Mouse (Mus musculus): Measurements from ENCODE around the gene Krt80. TPM values are rescaled to one million over a fixed set of nuclear protein-coding genes. Genes with fewer than 3 reads are reported as not detected.

Gene Krt80
- polyA plus RNA-seq, 1 experiment from 2014 or later = 0.38 TPM

DNA sequence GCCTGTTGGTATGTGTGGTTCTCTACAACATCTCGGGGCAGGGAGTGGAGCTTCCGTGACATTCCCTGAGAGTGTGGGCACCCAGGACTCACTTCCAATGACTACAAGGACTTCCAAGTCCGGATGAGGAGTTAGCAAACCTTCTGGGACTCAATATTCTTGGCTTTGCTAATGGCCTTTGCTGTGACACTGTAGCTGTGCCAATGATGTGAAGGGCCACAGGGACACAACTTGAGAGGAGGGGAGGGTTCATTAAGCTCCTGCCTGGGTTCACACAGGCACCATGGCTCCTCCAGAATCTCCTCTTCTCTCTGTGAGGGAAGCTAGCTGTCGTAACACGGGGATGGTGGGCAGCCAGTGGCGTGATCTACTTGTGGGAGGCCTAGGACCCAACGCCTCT is 47.3 kb downstream of the Krt80 start:
- Histone ChIP-seq H3K27me3 (replicated peaks; ENCODE audit: control insufficient read depth, insufficient read depth, low read length) (no peaks in the 10 kb centered on the region), H3K27ac (ENCODE audit: low read depth, low read length) (no peak overlapping the region), H3K36me3 (ENCODE audit: control insufficient read depth, insufficient read depth, low read length) (no peaks in the 10 kb centered on the region), H3K4me2 (ENCODE audit: low read length) (no peak overlapping the region), H3K9me3 (ENCODE audit: control insufficient read depth, low read length) (no peaks in the 10 kb centered on the region), H3K4me1 (ENCODE audit: control insufficient read depth, insufficient read depth, low read depth, low read length) (no peaks in the 10 kb centered on the region), H3K4me3 (ENCODE audit: low read length) (no peak overlapping the region), H3K9ac (ENCODE audit: low read depth, low read length) (no peak overlapping the region)
- ATAC-seq = no peak
- WGBS = 91% methylated on average over 7 of the region's 7 CpGs

DNA sequence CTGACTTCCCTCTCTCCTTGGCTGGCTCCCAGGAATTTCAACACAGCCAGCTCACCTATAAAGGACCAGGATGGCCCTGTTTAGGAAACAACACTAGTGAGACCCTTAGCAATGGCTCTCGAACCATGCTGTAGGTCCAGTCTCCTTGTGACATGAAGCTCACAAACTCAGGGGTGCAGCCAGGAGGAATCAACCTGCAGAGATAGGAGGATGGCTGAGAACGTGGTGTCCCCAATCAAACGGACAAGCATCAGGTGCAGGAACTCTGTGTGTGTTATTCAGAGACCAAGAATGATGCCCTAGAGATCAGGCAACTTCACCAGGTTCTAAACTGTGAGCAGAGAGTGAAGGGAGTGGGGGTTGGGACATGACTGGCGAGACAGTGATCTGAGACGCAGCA is 47.9 kb downstream of the Krt80 start:
- H3K36me3 ChIP-seq (ENCODE audit: control insufficient read depth, insufficient read depth, low read length) = no peaks in the 10 kb centered on the region
- no peak overlapping the region for H3K27ac ChIP-seq (ENCODE audit: low read depth, low read length)
- WGBS = 90% methylated on average over 5 of the region's 5 CpGs
- H3K4me2 ChIP-seq (ENCODE audit: low read length) = no peak overlapping the region
- ATAC-seq = no peak
- no peak overlapping the region for H3K9ac ChIP-seq (ENCODE audit: low read depth, low read length)
- H3K4me1 ChIP-seq (ENCODE audit: control insufficient read depth, insufficient read depth, low read depth, low read length) = no peaks in the 10 kb centered on the region
- H3K27me3 ChIP-seq (replicated peaks; ENCODE audit: control insufficient read depth, insufficient read depth, low read length) = no peaks in the 10 kb centered on the region
- H3K9me3 ChIP-seq (ENCODE audit: control insufficient read depth, low read length) = no peaks in the 10 kb centered on the region
- H3K4me3 ChIP-seq (ENCODE audit: low read length) = no peak overlapping the region

DNA sequence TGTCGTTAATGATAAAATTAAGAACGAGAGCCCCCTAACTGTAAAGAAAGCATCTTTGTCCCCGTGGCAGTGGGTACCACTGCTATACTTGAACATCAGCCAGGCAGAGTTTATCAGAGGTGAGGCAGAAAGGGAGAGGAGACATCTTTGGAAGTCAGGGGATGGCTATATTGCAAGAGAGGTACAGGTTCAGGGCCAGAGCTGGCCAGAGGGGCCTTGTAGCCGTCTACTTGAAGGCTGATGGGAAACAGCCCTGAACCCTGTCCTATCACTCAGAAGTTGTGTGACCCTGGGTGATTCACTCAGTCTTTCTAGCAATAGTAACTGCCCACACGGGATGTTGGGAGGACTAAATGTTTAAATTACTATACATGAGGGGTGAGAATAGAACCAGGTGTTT is 48.8 kb downstream of the Krt80 start:
- no peaks in the 10 kb centered on the region for H3K36me3 ChIP-seq (ENCODE audit: control insufficient read depth, insufficient read depth, low read length)
- no peak overlapping the region for H3K4me2 ChIP-seq (ENCODE audit: low read length)
- ATAC-seq = no peak
- WGBS = 75% methylated on average over 5 of the region's 5 CpGs
- H3K9ac ChIP-seq (ENCODE audit: low read depth, low read length) = no peak overlapping the region
- H3K4me1 ChIP-seq (ENCODE audit: control insufficient read depth, insufficient read depth, low read depth, low read length) = no peaks in the 10 kb centered on the region; the same call in 1 of the 2 replicates
- H3K27ac ChIP-seq (ENCODE audit: low read depth, low read length) = no peak overlapping the region
- H3K9me3 ChIP-seq (ENCODE audit: control insufficient read depth, low read length) = no peaks in the 10 kb centered on the region
- H3K4me3 ChIP-seq (ENCODE audit: low read length) = no peak overlapping the region
- no peaks in the 10 kb centered on the region for H3K27me3 ChIP-seq (replicated peaks; ENCODE audit: control insufficient read depth, insufficient read depth, low read length)

DNA sequence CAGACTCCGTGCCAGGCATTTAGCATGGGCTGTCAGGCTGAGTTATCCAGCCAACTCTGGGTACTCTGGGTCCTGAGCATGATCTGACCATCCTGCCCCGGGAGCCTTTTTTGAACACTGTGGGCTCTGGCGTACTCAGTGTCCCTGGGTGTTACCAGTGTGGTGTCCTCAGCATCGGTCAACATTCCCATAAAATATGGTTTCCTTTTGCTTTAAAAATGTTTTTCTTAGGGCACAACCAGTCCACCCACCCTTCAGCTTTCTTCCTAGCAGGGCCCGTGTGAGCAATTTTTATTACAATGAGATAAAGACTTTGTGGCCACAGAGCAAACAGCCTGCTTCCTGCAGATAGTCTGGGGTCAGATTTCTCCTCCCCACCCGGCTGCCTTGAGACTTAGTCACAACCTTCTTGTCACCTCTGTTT is 49.3 kb downstream of the Krt80 start:
- Histone ChIP-seq H3K4me1 (ENCODE audit: control insufficient read depth, insufficient read depth, low read depth, low read length) (no peaks in the 10 kb centered on the region; the same call in 1 of the 2 replicates), H3K36me3 (ENCODE audit: control insufficient read depth, insufficient read depth, low read length) (no peaks in the 10 kb centered on the region), H3K9me3 (ENCODE audit: control insufficient read depth, low read length) (no peaks in the 10 kb centered on the region), H3K4me2 (ENCODE audit: low read length) (no peak overlapping the region), H3K4me3 (ENCODE audit: low read length) (no peak overlapping the region), H3K27ac (ENCODE audit: low read depth, low read length) (no peak overlapping the region), H3K9ac (ENCODE audit: low read depth, low read length) (no peak overlapping the region), H3K27me3 (replicated peaks; ENCODE audit: control insufficient read depth, insufficient read depth, low read length) (no peaks in the 10 kb centered on the region)
- no peak for ATAC-seq
- WGBS = 71% methylated on average over 6 of the region's 6 CpGs

DNA sequence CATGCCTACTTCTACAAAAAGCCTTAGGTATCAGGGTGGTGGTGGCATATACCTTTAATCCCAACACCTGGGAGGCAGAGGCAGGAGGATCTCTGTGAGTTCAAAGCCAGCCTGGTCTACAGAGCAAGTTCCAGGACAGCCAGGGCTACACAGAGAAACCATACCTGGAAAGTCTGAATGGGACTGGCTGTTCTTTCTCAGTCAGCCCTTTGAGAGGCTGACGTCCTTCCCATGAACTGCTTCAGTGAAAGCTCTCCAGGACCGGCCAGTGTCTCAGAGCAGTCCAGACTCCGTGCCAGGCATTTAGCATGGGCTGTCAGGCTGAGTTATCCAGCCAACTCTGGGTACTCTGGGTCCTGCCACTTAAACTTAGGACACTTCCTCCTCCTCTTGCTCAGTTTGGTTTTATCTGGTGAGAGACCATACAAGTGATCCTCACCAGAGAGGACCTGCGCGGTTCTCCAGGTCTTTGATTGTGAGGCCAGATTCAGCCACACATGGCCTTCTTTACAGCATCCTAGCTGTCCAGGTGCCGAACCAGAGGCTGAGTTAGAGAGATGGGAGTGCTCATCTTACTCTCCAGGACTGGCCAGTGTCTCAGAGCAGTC is 49.8 kb downstream of the Krt80 start:
- Histone ChIP-seq H3K27ac (ENCODE audit: low read depth, low read length) (no peak overlapping the region), H3K27me3 (replicated peaks; ENCODE audit: control insufficient read depth, insufficient read depth, low read length) (no peaks in the 10 kb centered on the region), H3K4me2 (ENCODE audit: low read length) (no peak overlapping the region), H3K4me3 (ENCODE audit: low read length) (no peak overlapping the region), H3K36me3 (ENCODE audit: control insufficient read depth, insufficient read depth, low read length) (no peaks in the 10 kb centered on the region), H3K9ac (ENCODE audit: low read depth, low read length) (no peak overlapping the region), H3K4me1 (ENCODE audit: control insufficient read depth, insufficient read depth, low read depth, low read length) (no peaks in the 10 kb centered on the region; the same call in 1 of the 2 replicates), H3K9me3 (ENCODE audit: control insufficient read depth, low read length) (no peaks in the 10 kb centered on the region)
- WGBS = 87% methylated on average over 6 of the region's 6 CpGs
- ATAC-seq = no peak

DNA sequence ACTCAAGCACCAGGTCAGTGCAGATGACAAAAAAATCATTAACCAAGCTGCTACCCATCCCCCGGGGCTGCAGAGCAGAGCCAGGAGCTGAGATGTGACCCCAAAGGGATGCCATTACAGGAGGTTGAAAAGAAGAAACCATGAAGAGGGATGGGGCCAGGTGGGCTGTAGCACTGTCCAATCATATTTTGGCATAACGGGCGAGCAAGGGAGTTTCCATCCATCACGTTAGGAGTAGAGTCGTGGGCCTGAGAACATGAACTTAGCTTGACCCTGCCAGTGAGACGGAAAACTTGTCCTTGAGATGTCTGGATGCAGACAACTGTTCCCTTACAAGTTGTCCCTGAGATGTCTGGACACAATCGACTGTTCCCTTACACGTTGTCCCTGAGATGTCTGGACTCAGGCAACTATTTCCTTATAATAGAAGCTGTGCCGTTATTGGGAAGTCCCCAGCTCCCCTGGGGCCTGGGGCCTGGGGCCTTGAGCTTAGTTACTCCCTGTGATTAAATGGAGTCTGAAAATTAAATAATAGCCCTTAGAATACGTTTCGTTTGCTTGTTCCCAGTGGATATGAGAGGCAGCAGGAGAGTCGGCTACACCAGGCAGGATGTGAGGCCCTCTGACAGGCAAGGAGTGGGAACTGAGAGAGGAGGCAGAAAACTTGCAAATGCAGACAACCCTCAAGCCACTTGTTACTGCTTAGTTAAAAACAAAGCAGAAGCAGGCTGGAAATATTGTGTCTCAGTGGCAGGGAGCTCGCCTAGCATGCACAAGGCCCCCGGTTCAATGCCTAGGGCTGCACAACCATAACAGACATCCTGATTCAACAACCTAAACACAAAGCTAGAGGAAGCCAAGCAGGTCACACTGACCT is 50.8 kb downstream of the Krt80 start:
- 55% methylated on average over 14 of the region's 14 CpGs for WGBS
- Histone ChIP-seq H3K9ac (ENCODE audit: low read depth, low read length) (no peak overlapping the region), H3K27me3 (replicated peaks; ENCODE audit: control insufficient read depth, insufficient read depth, low read length) (no peaks in the 10 kb centered on the region), H3K4me3 (ENCODE audit: low read length) (no peak overlapping the region), H3K9me3 (ENCODE audit: control insufficient read depth, low read length) (no peaks in the 10 kb centered on the region), H3K36me3 (ENCODE audit: control insufficient read depth, insufficient read depth, low read length) (no peaks in the 10 kb centered on the region), H3K4me2 (ENCODE audit: low read length) (no peak overlapping the region), H3K27ac (ENCODE audit: low read depth, low read length) (no peak overlapping the region), H3K4me1 (ENCODE audit: control insufficient read depth, insufficient read depth, low read depth, low read length) (no peaks in the 10 kb centered on the region; the same call in 1 of the 2 replicates)
- no peak for ATAC-seq

DNA sequence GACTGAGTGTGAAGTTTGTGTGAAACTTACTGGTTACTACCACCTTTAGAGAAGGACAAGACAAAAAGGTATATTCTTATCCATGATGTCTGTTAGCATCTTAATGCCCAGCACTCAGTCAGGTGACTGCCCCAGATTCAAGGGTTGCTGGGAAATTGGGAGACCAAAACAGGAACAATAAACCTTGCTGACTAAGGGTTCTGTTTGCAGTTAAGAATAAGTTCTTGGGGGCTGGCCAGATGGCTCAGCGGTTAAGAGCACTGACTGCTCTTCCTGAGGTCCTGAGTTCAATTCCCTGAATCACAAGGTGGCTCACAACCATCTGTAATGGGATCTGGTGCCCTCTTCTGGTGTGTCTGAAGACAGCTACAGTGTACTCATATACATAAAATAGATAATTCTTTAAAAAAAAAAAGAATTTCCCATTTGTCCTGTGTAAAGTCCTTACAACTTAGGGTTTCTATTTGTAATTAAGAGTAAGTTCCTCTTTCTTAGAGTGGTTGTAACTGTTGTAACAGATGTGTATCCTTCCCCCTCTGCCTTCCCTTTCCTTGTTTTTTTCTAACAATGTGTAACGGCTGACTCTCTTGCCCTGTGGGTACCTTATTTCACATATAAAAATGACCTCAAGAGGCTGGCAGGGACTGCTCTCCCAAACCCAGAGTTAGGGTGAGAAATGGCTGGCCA is 52.0 kb downstream of the Krt80 start:
- Histone ChIP-seq H3K27ac (ENCODE audit: low read depth, low read length) (no peak overlapping the region), H3K4me3 (ENCODE audit: low read length) (no peak overlapping the region), H3K27me3 (replicated peaks; ENCODE audit: control insufficient read depth, insufficient read depth, low read length) (no peaks in the 10 kb centered on the region), H3K4me2 (ENCODE audit: low read length) (no peak overlapping the region), H3K9ac (ENCODE audit: low read depth, low read length) (no peak overlapping the region), H3K9me3 (ENCODE audit: control insufficient read depth, low read length) (no peaks in the 10 kb centered on the region), H3K4me1 (ENCODE audit: control insufficient read depth, insufficient read depth, low read depth, low read length) (no peaks in the 10 kb centered on the region; the same call in 1 of the 2 replicates), H3K36me3 (ENCODE audit: control insufficient read depth, insufficient read depth, low read length) (no peaks in the 10 kb centered on the region)
- no peak for ATAC-seq
- WGBS = 78% methylated on average over 2 of the region's 2 CpGs

DNA sequence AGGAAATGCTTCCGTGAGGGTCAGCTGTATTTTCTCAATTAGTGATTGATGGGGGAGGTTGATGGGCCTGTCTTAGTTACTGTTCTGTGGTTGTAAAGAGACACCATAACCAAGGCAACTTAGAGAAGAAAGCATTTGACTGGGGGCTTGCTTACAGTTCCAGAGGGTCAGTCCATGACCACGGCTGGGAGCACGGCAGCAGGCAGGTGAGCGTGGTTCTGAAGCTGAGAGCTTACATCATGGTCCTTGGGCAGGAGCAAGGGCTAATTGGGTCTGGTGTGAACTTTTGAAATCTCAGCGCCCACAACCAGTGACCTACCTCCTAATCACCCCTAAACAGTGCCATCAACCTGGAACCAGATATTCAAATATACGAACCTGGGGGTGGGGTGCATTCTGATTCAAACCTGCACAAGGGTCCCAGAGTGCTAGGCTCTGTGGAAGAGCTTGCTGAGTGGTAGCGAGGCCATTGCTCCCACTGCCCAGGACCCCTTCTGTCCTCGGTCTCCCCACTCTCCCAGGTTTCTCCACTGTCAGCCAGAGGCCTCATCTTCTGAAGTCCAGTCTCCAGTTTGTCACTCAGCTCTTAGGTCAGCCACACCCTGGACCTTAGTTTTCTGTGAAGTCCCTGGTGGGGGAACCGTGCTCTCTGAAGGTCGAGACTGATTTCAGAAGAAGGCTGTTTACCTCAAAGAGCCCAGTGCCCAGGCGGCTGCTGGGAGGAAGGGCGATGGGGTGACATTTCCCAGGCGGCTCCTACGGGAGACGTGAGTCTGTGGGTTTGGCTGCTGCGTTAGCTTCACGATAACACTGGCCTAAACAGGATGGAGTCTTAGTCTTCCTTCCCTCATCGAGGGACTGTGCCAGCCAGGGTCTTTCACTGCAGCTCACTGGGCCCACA is 52.8 kb downstream of the Krt80 start:
- H3K36me3 ChIP-seq (ENCODE audit: control insufficient read depth, insufficient read depth, low read length) = no peaks in the 10 kb centered on the region
- 82% methylated on average over 18 of the region's 18 CpGs for WGBS
- H3K4me2 ChIP-seq (ENCODE audit: low read length) = no peak overlapping the region
- no peak overlapping the region for H3K27ac ChIP-seq (ENCODE audit: low read depth, low read length)
- no peak for ATAC-seq
- no peak overlapping the region for H3K4me3 ChIP-seq (ENCODE audit: low read length)
- H3K9me3 ChIP-seq (ENCODE audit: control insufficient read depth, low read length) = no peaks in the 10 kb centered on the region
- H3K27me3 ChIP-seq (replicated peaks; ENCODE audit: control insufficient read depth, insufficient read depth, low read length) = no peaks in the 10 kb centered on the region
- no peak overlapping the region for H3K9ac ChIP-seq (ENCODE audit: low read depth, low read length)
- no peaks in the 10 kb centered on the region; the same call in 1 of the 2 replicates for H3K4me1 ChIP-seq (ENCODE audit: control insufficient read depth, insufficient read depth, low read depth, low read length)

All from hindbrain, embryonic 16.5 days (tissue).